ENCODE assay signal across 24 mouse cellular contexts in genomic region chr5:123125105-123125504, GRCm38 (mm10). TPM values are rescaled to one million over a fixed set of nuclear protein-coding genes. Genes with fewer than 3 reads are reported as not detected.
DNase-seq lines count a peak whose midpoint lies in the region; ATAC-seq and TF ChIP-seq lines count a peak whose summit lies in the region.
"Had no signal": no experiment of that assay in that cellular context is flagged by ENCODE, and none has a peak within 500 bp of the region (broad histone marks: within the 10 kb centered on the region; RNA-seq: fewer than 3 reads in every experiment).

No protein-coding gene starts in this region.

- peak overlapping the region; percentile 30 for H3K4me2 ChIP-seq in liver, embryonic 12.5 days
- H3K4me2 ChIP-seq in liver, embryonic 11.5 days, result no peak overlapping the region; the same call in 1 of the 2 replicates
- H3K4me2 ChIP-seq in myocyte (ENCODE audit: low read depth), result no peak overlapping the region
- no peak overlapping the region for H3K4me2 ChIP-seq in intestine, postnatal 0 days (replicated peaks; ENCODE audit: low read depth)
- H3K4me2 ChIP-seq: embryonic facial prominence, embryonic 13.5 days; forebrain, embryonic 13.5 days; heart, embryonic 11.5 days; heart, embryonic 15.5 days; hindbrain, embryonic 14.5 days had no signal

- peak overlapping the region; percentile 11; the same call in 1 of the 2 replicates for H3K27ac ChIP-seq in liver, embryonic 12.5 days
- no peak overlapping the region for H3K27ac ChIP-seq in liver, embryonic 11.5 days (ENCODE audit: low read depth, low read length)
- H3K27ac ChIP-seq in thymus, adult 2 months (ENCODE audit: control insufficient read depth, insufficient read depth, low read length), result peak overlapping the region; percentile 25; the same call in 1 of the 2 replicates
- no peak overlapping the region for H3K27ac ChIP-seq in MEL (ENCODE audit: control insufficient read depth, low read depth, low read length)
- no peak overlapping the region for H3K27ac ChIP-seq in intestine, postnatal 0 days (ENCODE audit: low read depth, low read length)
- H3K27ac ChIP-seq: embryonic facial prominence, embryonic 13.5 days; forebrain, embryonic 13.5 days; hindbrain, embryonic 10.5 days; hindbrain, embryonic 14.5 days had no signal

- no peak for TF ChIP-seq EP300 in MEL (IDR thresholded peaks at IDR 0.05; ENCODE audit: low read depth in 1 of 2, low read length in 2 of 2)

- no peak for TF ChIP-seq POLR2A in thymus, adult 2 months (IDR thresholded peaks at IDR 0.05; ENCODE audit: control insufficient read depth, extremely low read depth, insufficient read depth, low read length, poor library complexity)
- TF ChIP-seq POLR2A in MEL (IDR thresholded peaks at IDR 0.05; ENCODE audit: control insufficient read depth in 1 of 2, insufficient read depth in 1 of 2, low read depth in 1 of 2, low read length in 2 of 2, poor library complexity in 1 of 2) (no peak), myocyte (IDR thresholded peaks at IDR 0.05; ENCODE audit: insufficient read length, low read depth) (no peak)

- no peak for DNase-seq in liver, embryonic 11.5 days (ENCODE audit: low spot score)
- no peak for DNase-seq in thymus, adult 2 months
- DNase-seq in thymus, postnatal 10 days (ENCODE audit: low spot score in 2 of 2), result no peak
- DNase-seq in MEL (ENCODE audit: low read depth, low spot score), result peak; percentile 24
- no peak for DNase-seq in gastrocnemius, postnatal 4 days (ENCODE audit: low spot score in 2 of 2)
- DNase-seq: adrenal gland, adult 2 months; adrenal gland, postnatal 25 days; cerebellum, adult 18-20 months; cerebellum, adult 9-11 months; cerebellum, postnatal 36 days; forebrain, postnatal 0 days; gastrocnemius, adult 2 months; gastrocnemius, postnatal 36 days; heart, postnatal 14 days had no signal

- H3K36me3 ChIP-seq in liver, embryonic 12.5 days, result peaks cover 10% of the 10 kb centered on the region
- H3K36me3 ChIP-seq in liver, embryonic 11.5 days (ENCODE audit: control insufficient read depth, insufficient read depth, low read length), result no peaks in the 10 kb centered on the region
- H3K36me3 ChIP-seq in thymus, adult 2 months (ENCODE audit: control insufficient read depth, insufficient read depth, low read length), result peaks cover 2% of the 10 kb centered on the region; the same call in 1 of the 2 replicates
- H3K36me3 ChIP-seq in MEL (ENCODE audit: control insufficient read depth in 1 of 2, insufficient read depth in 2 of 2, low read length in 2 of 2) (peaks cover 0 to 37% of the 10 kb centered on the region in 2 experiments; a peak in 2 of 4 replicates), myocyte (ENCODE audit: control insufficient read depth, insufficient read depth) (no peaks in the 10 kb centered on the region)
- H3K36me3 ChIP-seq in intestine, postnatal 0 days (ENCODE audit: control insufficient read depth, insufficient read depth), result no peaks in the 10 kb centered on the region; the same call in 1 of the 2 replicates
- H3K36me3 ChIP-seq: heart, embryonic 15.5 days had no signal

- H3K9ac ChIP-seq in liver, embryonic 12.5 days, result no peak overlapping the region
- H3K9ac ChIP-seq in liver, embryonic 11.5 days (ENCODE audit: low read depth, low read length), result no peak overlapping the region
- no peak overlapping the region for H3K9ac ChIP-seq in MEL (ENCODE audit: control insufficient read depth, low read depth, low read length, poor library complexity, severe bottlenecking)
- no peak overlapping the region for H3K9ac ChIP-seq in intestine, postnatal 0 days (ENCODE audit: low read depth, low read length)
- H3K9ac ChIP-seq: embryonic facial prominence, embryonic 13.5 days; forebrain, embryonic 13.5 days; forebrain, postnatal 0 days; heart, embryonic 15.5 days; hindbrain, embryonic 14.5 days had no signal

- peaks cover 9% of the 10 kb centered on the region; the same call in 1 of the 2 replicates for H3K27me3 ChIP-seq in liver, embryonic 12.5 days (replicated peaks)
- H3K27me3 ChIP-seq in liver, embryonic 11.5 days (replicated peaks; ENCODE audit: control insufficient read depth, insufficient read depth, low read length), result no peaks in the 10 kb centered on the region
- no peaks in the 10 kb centered on the region for H3K27me3 ChIP-seq in thymus, adult 2 months (ENCODE audit: control insufficient read depth, insufficient read depth, low read length)
- H3K27me3 ChIP-seq in MEL (ENCODE audit: control insufficient read depth in 1 of 2, insufficient read depth in 2 of 2, low read length in 2 of 2), result no peaks in the 10 kb centered on the region
- no peaks in the 10 kb centered on the region for H3K27me3 ChIP-seq in myocyte (ENCODE audit: control insufficient read depth, insufficient read depth, insufficient read length)
- H3K27me3 ChIP-seq in intestine, postnatal 0 days (replicated peaks; ENCODE audit: control insufficient read depth, insufficient read depth, low read length), result no peaks in the 10 kb centered on the region
- H3K27me3 ChIP-seq: embryonic facial prominence, embryonic 13.5 days; forebrain, embryonic 13.5 days; heart, embryonic 15.5 days had no signal

- no peak overlapping the region for H3ac ChIP-seq in myocyte (ENCODE audit: control insufficient read depth, insufficient read length)

- 63% methylated on average over 6 of the region's 6 CpGs for WGBS in liver, embryonic 12.5 days (ENCODE audit: insufficient replicate concordance)
- WGBS in liver, embryonic 11.5 days, result 73% methylated on average over 6 of the region's 6 CpGs
- whole genome bisulfite sequencing in thymus, adult 2 months, result 78% methylated on average over 6 of the region's 6 CpGs
- 77% methylated on average over 6 of the region's 6 CpGs for WGBS in intestine, postnatal 0 days

- no peak overlapping the region for H3K4me3 ChIP-seq in liver, embryonic 12.5 days
- no peak overlapping the region for H3K4me3 ChIP-seq in liver, embryonic 11.5 days (ENCODE audit: low read depth, low read length)
- no peak overlapping the region for H3K4me3 ChIP-seq in thymus, adult 2 months (ENCODE audit: control insufficient read depth, insufficient read depth, low read length)
- H3K4me3 ChIP-seq in MEL (ENCODE audit: control insufficient read depth in 1 of 2, insufficient read depth in 1 of 2, low read depth in 2 of 2, low read length in 2 of 2), result no peak overlapping the region
- no peak overlapping the region for H3K4me3 ChIP-seq in myocyte
- no peak overlapping the region for H3K4me3 ChIP-seq in intestine, postnatal 0 days (ENCODE audit: low read depth, low read length)
- H3K4me3 ChIP-seq: embryonic facial prominence, embryonic 13.5 days; forebrain, embryonic 13.5 days; heart, adult 2 months; heart, embryonic 15.5 days; hindbrain, embryonic 10.5 days had no signal

- H3K9me3 ChIP-seq in liver, embryonic 12.5 days (replicated peaks), result 0 out of 2 replicates have a peak, but pooled peaks cover 4% of the 10 kb centered on the region
- H3K9me3 ChIP-seq in liver, embryonic 11.5 days (ENCODE audit: control insufficient read depth, low read length), result no peaks in the 10 kb centered on the region
- H3K9me3 ChIP-seq in MEL (replicated peaks; ENCODE audit: insufficient read depth, low read length), result no peaks in the 10 kb centered on the region
- H3K9me3 ChIP-seq in intestine, postnatal 0 days (ENCODE audit: control insufficient read depth), result no peaks in the 10 kb centered on the region
- H3K9me3 ChIP-seq: embryonic facial prominence, embryonic 13.5 days; forebrain, embryonic 13.5 days; heart, embryonic 15.5 days had no signal

- no peak for TF ChIP-seq RAD21 in MEL (IDR thresholded peaks at IDR 0.05; ENCODE audit: low read depth, low read length)

- ATAC-seq in liver, embryonic 12.5 days, result no peak
- no peak for ATAC-seq in liver, embryonic 11.5 days (replicated peaks; ENCODE audit: low FRiP score)
- ATAC-seq in intestine, postnatal 0 days, result no peak
- ATAC-seq: forebrain, embryonic 13.5 days; forebrain, postnatal 0 days had no signal

- TF ChIP-seq CTCF in thymus, adult 2 months (IDR thresholded peaks at IDR 0.05; ENCODE audit: borderline replicate concordance, control insufficient read depth, extremely low read depth, insufficient read depth, low read length, poor library complexity), result no peak
- no peak for TF ChIP-seq CTCF in MEL (IDR thresholded peaks at IDR 0.05 in 2 of 3, conservative IDR thresholded peaks at IDR 0.05 in 1 of 3; ENCODE audit: control insufficient read depth in 1 of 3, insufficient read depth in 1 of 3, low read depth in 2 of 3, low read length in 3 of 3, poor library complexity in 1 of 3, severe bottlenecking in 1 of 3)
- TF ChIP-seq CTCF in intestine, postnatal 0 days (IDR thresholded peaks at IDR 0.05; ENCODE audit: low read depth), result no peak

- H3K79me2 ChIP-seq in MEL (ENCODE audit: control insufficient read depth, insufficient read depth, low read length, poor library complexity), result no peaks in the 10 kb centered on the region
- H3K79me2 ChIP-seq in myocyte (ENCODE audit: control insufficient read depth, insufficient read depth), result no peaks in the 10 kb centered on the region

- peaks cover 62% of the 10 kb centered on the region for H3K4me1 ChIP-seq in liver, embryonic 12.5 days
- H3K4me1 ChIP-seq in liver, embryonic 11.5 days (replicated peaks; ENCODE audit: control insufficient read depth, insufficient read depth, low read length), result peaks cover 24% of the 10 kb centered on the region
- peaks cover 36% of the 10 kb centered on the region for H3K4me1 ChIP-seq in thymus, adult 2 months (replicated peaks; ENCODE audit: control insufficient read depth, insufficient read depth, low read length)
- H3K4me1 ChIP-seq in MEL (ENCODE audit: control insufficient read depth in 1 of 2, insufficient read depth in 2 of 2, low read length in 2 of 2), result peaks cover 17 to 48% of the 10 kb centered on the region in 2 experiments
- no peaks in the 10 kb centered on the region for H3K4me1 ChIP-seq in intestine, postnatal 0 days (replicated peaks; ENCODE audit: control insufficient read depth, insufficient read depth, low read length)
- H3K4me1 ChIP-seq: forebrain, embryonic 13.5 days had no signal

RNA-seq across cellular contexts. Expression of gene Rhof, which starts 7.4 kb away (rescaled TPM):
- polyA plus RNA-seq in liver, embryonic 12.5 days (2016; fragmentation: Nextera tagmentation; extraction: Ambion mirVana), result 3.9 and 4.8 TPM in 2 replicates
- polyA plus RNA-seq in liver, embryonic 11.5 days (2014; fragmentation: Nextera tagmentation; extraction: Ambion mirVana), result 4.6 and 4.8 TPM in 2 replicates
- polyA plus RNA-seq in thymus, adult 2 months (2012; rRNA removed), result 45.1 and 51.9 TPM in 2 replicates
- total RNA-seq in MEL (2012; rRNA removed), result 2.5 and 4.1 TPM in 2 replicates
- 10 to 100 TPM in 1 of 2 experiments, not detected in 1; 10.4 TPM for polyA plus RNA-seq in MEL (2012; ENCODE audit: insufficient read depth in 1 of 2, insufficient read length in 2 of 2, low read depth in 1 of 2, low replicate concordance in 2 of 2, missing spikeins in 1 of 2)
- polyA plus RNA-seq in myocyte (2012; fragmentation: generic; extraction: Trizol), result 1.6 TPM
- total RNA-seq in gastrocnemius, postnatal 4 days (2021), result under 1 TPM; 0.91 to 0.93 TPM
- 17.0 TPM in 2 replicates for polyA plus RNA-seq in intestine, postnatal 0 days (2015; fragmentation: Nextera tagmentation; extraction: Ambion mirVana)

RNA-seq across cellular contexts. Expression of gene Setd1b, which starts 16.9 kb away (rescaled TPM):
- polyA plus RNA-seq in liver, embryonic 12.5 days (2016; fragmentation: Nextera tagmentation; extraction: Ambion mirVana), result 6.0 and 6.1 TPM in 2 replicates
- 7.9 and 9.6 TPM in 2 replicates for polyA plus RNA-seq in liver, embryonic 11.5 days (2014; fragmentation: Nextera tagmentation; extraction: Ambion mirVana)
- polyA plus RNA-seq in thymus, adult 2 months (2012; rRNA removed), result 45.5 and 66.9 TPM in 2 replicates
- total RNA-seq in MEL (2012; rRNA removed), result 3.0 and 4.1 TPM in 2 replicates
- polyA plus RNA-seq in MEL (2012; ENCODE audit: insufficient read depth in 1 of 2, insufficient read length in 2 of 2, low read depth in 1 of 2, low replicate concordance in 2 of 2, missing spikeins in 1 of 2), result 10 to 100 TPM in 1 of 2 experiments, not detected in 1; 23.5 TPM
- polyA plus RNA-seq in myocyte (2012; fragmentation: generic; extraction: Trizol), result 5.4 TPM
- total RNA-seq in gastrocnemius, postnatal 4 days (2021), result 10 to 100 TPM; 21.0 to 21.4 TPM
- 5.4 and 6.7 TPM in 2 replicates for polyA plus RNA-seq in intestine, postnatal 0 days (2015; fragmentation: Nextera tagmentation; extraction: Ambion mirVana)

RNA-seq across cellular contexts. Expression of gene Psmd9, which starts 44.1 kb away (rescaled TPM):
- 77.4 and 77.8 TPM in 2 replicates for polyA plus RNA-seq in liver, embryonic 12.5 days (2016; fragmentation: Nextera tagmentation; extraction: Ambion mirVana)
- polyA plus RNA-seq in liver, embryonic 11.5 days (2014; fragmentation: Nextera tagmentation; extraction: Ambion mirVana), result 103 TPM in 2 replicates
- 32.7 and 34.7 TPM in 2 replicates for polyA plus RNA-seq in thymus, adult 2 months (2012; rRNA removed)
- 28.4 and 32.0 TPM in 2 replicates for total RNA-seq in MEL (2012; rRNA removed)
- polyA plus RNA-seq in MEL (2012; ENCODE audit: insufficient read depth in 1 of 2, insufficient read length in 2 of 2, low read depth in 1 of 2, low replicate concordance in 2 of 2, missing spikeins in 1 of 2) (10 to 100 TPM in 1 of 2 experiments, not detected in 1; 54.6 TPM), myocyte (2012; fragmentation: generic; extraction: Trizol) (30.6 TPM)
- 10 to 100 TPM; 28.3 to 32.2 TPM for total RNA-seq in gastrocnemius, postnatal 4 days (2021)
- 50.9 and 57.5 TPM in 2 replicates for polyA plus RNA-seq in intestine, postnatal 0 days (2015; fragmentation: Nextera tagmentation; extraction: Ambion mirVana)

RNA-seq across cellular contexts. Expression of gene Tmem120b, which starts 56.9 kb away (rescaled TPM):
- 28.2 and 30.3 TPM in 2 replicates for polyA plus RNA-seq in liver, embryonic 12.5 days (2016; fragmentation: Nextera tagmentation; extraction: Ambion mirVana)
- polyA plus RNA-seq in liver, embryonic 11.5 days (2014; fragmentation: Nextera tagmentation; extraction: Ambion mirVana), result 24.3 and 24.8 TPM in 2 replicates
- polyA plus RNA-seq in thymus, adult 2 months (2012; rRNA removed), result 43.6 and 45.7 TPM in 2 replicates
- 4.3 and 6.8 TPM in 2 replicates for total RNA-seq in MEL (2012; rRNA removed)
- 1 to 10 TPM in 1 of 2 experiments, not detected in 1; 5.6 TPM for polyA plus RNA-seq in MEL (2012; ENCODE audit: insufficient read depth in 1 of 2, insufficient read length in 2 of 2, low read depth in 1 of 2, low replicate concordance in 2 of 2, missing spikeins in 1 of 2)
- polyA plus RNA-seq in myocyte (2012; fragmentation: generic; extraction: Trizol), result 41.3 TPM
- total RNA-seq in gastrocnemius, postnatal 4 days (2021), result 10 to 100 TPM; 24.0 to 25.9 TPM
- polyA plus RNA-seq in intestine, postnatal 0 days (2015; fragmentation: Nextera tagmentation; extraction: Ambion mirVana), result 3.2 and 4.2 TPM in 2 replicates

RNA-seq across cellular contexts. Expression of gene Hpd, which starts 57.4 kb away (rescaled TPM):
- polyA plus RNA-seq in liver, embryonic 12.5 days (2016; fragmentation: Nextera tagmentation; extraction: Ambion mirVana), result 5.9 and 6.1 TPM in 2 replicates
- polyA plus RNA-seq in liver, embryonic 11.5 days (2014; fragmentation: Nextera tagmentation; extraction: Ambion mirVana), result 2.5 and 3.5 TPM in 2 replicates
- polyA plus RNA-seq in thymus, adult 2 months (2012; rRNA removed), result 1.5 and 6.0 TPM in 2 replicates
- total RNA-seq in MEL (2012; rRNA removed), result not detected in 2 replicates
- polyA plus RNA-seq in MEL (2012; ENCODE audit: insufficient read depth in 1 of 2, insufficient read length in 2 of 2, low read depth in 1 of 2, low replicate concordance in 2 of 2, missing spikeins in 1 of 2) (not detected), myocyte (2012; fragmentation: generic; extraction: Trizol) (not detected)
- total RNA-seq in gastrocnemius, postnatal 4 days (2021), result 1 to 10 TPM in 1 of 2 experiments, under 1 TPM in 1; 0.42 to 2.4 TPM
- 3.9 and 4.7 TPM in 2 replicates for polyA plus RNA-seq in intestine, postnatal 0 days (2015; fragmentation: Nextera tagmentation; extraction: Ambion mirVana)
- total RNA-seq: forebrain, postnatal 0 days; gastrocnemius, adult 2 months; heart, adult 2 months had no signal
- polyA plus RNA-seq: embryonic facial prominence, embryonic 13.5 days; forebrain, embryonic 13.5 days; forebrain, postnatal 0 days; heart, embryonic 11.5 days; heart, embryonic 15.5 days; hindbrain, embryonic 10.5 days; hindbrain, embryonic 14.5 days had no signal

Comparison
In these comparisons a context has a peak if more than half of its experiments do, and no peak if none do; other contexts are left out.
1. H3K27ac ChIP-seq: peak in liver, embryonic 12.5 days (single experiment) and thymus, adult 2 months (single experiment); none in liver, embryonic 11.5 days (single experiment), MEL (single experiment) and intestine, postnatal 0 days (single experiment).